Mouse (Mus musculus) frontal cortex, adult (tissue): Measurements from ENCODE around the gene Actc1.
A peak's percentile ranks its signal among the peaks of the same experiment; 100 is the strongest.

Experiments used
- ATAC-seq: cut with Nextera tagmentation; 2 replicates; pipeline ENCODE4 v1.9.2; 2017; ENCODE audit warnings: mild to moderate bottlenecking, moderate library complexity, mixed read lengths; ENCODE audit not compliant: low TSS enrichment

Actc1 gene

DNA sequence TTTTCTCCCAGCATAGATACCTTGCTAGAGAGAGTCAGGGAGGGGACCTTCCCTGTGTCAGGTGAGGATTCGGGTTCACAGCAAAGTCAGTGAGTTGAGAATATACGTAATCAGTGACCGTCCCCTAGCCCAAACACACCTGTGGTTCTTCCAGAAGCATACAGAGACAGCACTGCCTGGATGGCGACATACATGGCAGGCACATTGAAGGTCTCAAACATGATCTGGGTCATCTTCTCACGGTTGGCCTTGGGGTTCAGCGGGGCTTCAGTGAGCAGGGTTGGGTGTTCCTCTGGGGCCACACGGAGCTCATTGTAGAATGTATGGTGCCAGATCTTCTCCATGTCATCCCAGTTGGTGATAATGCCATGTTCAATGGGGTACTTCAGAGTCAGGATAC lies 3.2 kb downstream of the Actc1 start:
- no peak for ATAC-seq

DNA sequence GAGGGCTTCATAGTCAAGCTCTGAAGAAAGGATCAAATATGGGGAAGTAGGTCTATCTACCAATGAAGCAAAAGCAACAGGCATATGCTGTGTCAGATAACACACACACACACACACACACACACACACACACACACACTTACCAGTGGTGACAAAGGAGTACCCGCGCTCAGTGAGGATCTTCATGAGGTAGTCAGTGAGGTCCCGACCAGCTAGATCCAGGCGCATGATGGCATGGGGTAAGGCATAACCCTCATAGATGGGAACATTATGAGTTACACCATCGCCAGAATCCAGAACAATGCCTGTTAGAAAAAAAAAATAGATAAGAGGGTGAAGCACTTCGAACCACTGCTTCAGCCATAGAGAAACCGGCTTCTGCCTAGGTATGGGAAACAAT lies 4.0 kb downstream of the Actc1 start:
- ATAC-seq = no peak

DNA sequence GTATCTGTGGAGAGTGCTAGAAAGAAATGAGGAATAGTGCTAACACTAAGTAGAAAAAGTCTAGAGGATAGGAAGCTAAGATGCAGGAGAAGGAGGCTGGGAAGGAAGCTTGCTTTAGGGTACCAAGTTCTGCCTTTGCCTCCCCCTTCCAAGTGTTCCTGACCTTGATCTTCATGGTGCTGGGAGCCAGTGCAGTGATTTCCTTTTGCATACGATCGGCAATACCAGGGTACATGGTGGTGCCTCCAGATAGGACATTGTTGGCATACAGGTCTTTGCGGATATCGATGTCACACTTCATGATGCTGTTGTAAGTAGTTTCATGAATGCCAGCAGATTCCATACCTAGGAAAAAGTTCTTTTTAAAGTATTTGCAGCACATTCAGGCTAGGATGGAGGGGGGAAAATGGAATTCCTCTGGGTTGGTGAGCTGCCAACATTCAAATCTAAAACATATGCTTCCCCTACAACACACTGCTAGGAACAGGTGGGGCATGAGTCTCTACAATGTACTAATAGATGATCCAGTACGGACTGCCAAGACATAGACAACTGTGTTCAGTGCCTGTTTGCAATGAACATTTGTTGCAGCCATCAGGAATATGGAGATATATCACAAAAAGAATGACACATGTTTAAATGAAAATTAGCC lies 5.3 kb downstream of the Actc1 start:
- no peak for ATAC-seq

- ATAC-seq = no peak
Observed at GRCm38 (mm10) chr2:114046151-114046664, 7.1 kb downstream of the Actc1 start.

DNA sequence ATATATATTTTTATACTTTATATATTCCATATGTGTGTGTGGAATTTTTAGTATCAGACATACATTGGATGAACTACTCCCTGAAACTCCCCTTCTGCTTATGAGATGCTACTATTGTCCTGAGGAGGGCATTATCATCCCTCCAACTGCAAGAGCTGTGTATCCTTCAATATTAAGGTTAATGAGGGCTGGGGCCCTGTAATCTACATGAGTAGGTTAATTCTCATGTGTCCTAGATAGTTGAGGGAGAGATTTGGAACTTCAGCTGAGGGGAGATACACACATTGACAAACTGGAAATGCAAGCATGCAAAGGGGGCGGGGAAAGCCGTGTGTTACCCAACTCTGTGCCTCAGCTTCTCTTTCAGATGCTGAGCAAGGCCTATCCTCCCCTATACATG lies 15.4 kb downstream of the Actc1 start:
- ATAC-seq = no peak

GRCm38 (mm10) chr2:114032259-114032658 lies 21.1 kb downstream of the Actc1 start:
- ATAC-seq = no peak

DNA sequence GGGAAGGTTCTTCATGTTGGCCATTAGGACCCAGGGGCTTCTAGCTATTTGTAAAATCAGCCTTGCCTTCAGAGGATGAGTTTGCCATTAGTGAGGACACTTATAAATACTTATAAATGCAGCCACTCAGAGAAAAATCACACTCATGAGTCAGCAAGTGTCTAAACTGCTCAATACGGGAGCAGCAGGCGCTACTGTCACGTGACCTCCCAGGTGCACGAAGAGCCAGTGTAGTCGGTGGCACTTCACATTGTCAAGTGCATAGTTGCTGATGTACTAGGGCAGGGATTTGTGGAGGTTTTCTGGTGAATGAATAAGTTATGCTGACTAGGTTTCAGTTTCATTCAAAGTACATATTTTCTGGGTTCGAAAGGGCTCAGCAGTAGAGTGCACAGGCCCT lies 30.0 kb downstream of the Actc1 start:
- no peak for ATAC-seq

DNA sequence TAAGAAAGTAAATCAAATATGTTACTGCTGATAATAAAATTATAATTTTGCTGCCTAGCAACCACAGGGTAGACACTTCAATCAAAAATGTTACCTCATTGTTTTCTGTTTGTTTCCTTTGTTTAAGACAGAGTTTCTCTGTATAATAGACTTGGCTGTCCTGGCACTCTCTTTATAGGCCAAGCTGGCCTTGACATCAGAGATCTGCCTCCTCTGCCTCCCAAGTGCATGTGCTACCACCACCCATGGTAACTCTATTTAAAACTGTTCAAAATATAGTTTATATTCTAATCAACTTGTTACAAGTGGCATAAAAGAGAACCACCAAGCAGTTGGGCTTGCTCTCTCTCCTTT lies 33.2 kb downstream of the Actc1 start:
- no peak for ATAC-seq

GRCm38 (mm10) chr2:114019474-114020209 lies 33.7 kb downstream of the Actc1 start:
- no peak for ATAC-seq

DNA sequence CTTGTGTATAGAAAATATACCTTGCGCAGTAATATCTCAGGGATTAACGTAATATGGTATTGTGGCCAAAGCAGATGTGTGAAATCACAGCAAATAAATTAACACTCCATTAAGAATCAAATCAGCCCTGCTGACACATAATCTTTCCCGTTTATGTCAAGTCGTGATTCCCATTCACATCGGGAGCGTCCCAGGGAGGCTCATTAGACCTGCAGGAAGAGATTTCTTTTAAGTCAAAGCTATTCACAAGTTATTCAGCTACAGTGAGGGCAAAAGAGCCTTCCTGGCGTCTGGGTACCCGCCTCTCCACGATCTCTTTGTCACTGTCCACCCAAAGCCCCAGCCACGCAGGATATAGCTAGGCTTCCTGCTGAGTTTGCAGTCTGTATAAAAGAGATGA lies 35.2 kb downstream of the Actc1 start:
- no peak for ATAC-seq

GRCm38 (mm10) chr2:114014839-114015238 lies 38.5 kb downstream of the Actc1 start:
- peak; percentile 62 for ATAC-seq

GRCm38 (mm10) chr2:114013846-114014245 lies 39.5 kb downstream of the Actc1 start:
- ATAC-seq = 0 out of 2 replicates have a peak, but pooled peaks have one; percentile 9

DNA sequence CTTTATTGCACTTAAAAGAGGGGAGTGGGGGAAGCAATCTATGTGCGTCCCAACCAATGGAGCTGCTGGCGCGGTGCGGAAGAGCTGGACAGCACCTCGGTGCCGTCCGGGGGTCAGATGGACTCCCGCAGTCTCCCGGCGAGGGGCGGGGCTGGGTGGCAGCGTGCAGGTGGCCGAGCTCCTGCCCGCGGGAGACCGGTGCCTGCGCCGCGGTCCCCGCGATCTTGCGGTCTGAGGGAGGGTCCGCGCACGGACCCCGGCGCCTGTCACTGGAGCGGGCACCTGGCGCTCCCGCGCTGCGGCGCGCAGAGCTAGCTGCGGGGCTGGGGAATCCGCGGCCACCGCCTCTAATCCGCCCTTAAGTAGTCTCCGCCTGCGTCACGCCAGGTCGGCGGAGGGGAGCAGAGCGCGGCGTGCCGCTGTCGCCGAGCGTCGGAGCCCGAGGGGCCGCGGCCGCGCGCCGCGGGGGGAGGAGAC lies 40.0 kb downstream of the Actc1 start, which contains the start of gene Gjd2:
Gene Gjd2 (minus strand): TSS at position 325 of the 477 bp plus-strand sequence.
- peak; percentile 43; the same call in 1 of the 2 replicates for ATAC-seq

DNA sequence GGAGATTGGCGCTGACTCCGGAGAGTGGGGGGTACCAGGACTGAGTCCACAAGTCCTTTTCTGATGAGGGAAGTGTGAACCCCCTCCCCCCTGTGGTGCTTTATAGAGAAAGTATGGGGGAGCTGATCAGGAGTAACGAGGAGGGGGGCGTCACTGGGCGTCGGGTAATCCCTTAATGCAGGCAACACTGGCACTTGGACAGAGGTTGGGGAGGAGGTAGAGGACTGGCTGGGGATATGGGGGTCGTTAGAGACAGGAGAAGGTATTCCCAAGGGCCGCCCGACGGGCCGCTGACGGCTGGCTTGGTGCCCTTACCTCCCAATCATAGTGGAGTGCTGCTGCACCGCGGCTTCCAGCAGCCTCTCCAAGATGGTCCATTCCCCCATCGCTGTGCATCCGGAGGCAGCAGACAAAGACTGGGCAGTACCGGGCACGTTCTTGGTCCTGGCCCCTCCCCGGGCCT lies 40.6 kb downstream of the Actc1 start:
- ATAC-seq = no peak

GRCm38 (mm10) chr2:114011838-114012237 lies 41.5 kb downstream of the Actc1 start:
- no peak for ATAC-seq

GRCm38 (mm10) chr2:114008321-114008720 lies 45.0 kb downstream of the Actc1 start:
- peak; percentile 92 for ATAC-seq

GRCm38 (mm10) chr2:113997484-113997883 lies 55.9 kb downstream of the Actc1 start:
- ATAC-seq = peak; percentile 62
